Mouse (Mus musculus) bone marrow, adult 2 months (tissue): Measurements from ENCODE around the gene Fbxo7. TPM values are rescaled to one million over a fixed set of nuclear protein-coding genes. Genes with fewer than 3 reads are reported as not detected.

ENCODE experiments used
- H3K27ac ChIP-seq: fragments of 200-500 bp; 2 replicates; pipeline ENCODE4 v1.5.1; 2012; ENCODE audit warnings: low read depth, mild to moderate bottlenecking, control low read depth, inconsistent platforms, low read length; ENCODE audit not compliant: control insufficient read depth, poor library complexity, insufficient read depth
- H3K4me1 ChIP-seq: fragments of 200-500 bp; 2 replicates; pipeline ENCODE4 v1.6.1; 2011; ENCODE audit warnings: low read length; ENCODE audit not compliant: control insufficient read depth, insufficient read depth
- H3K4me3 ChIP-seq: fragments of 200-500 bp; replicated peaks from 2 replicates; pipeline ENCODE3; 2011; ENCODE audit warnings: mild to moderate bottlenecking, low read depth, low read length, control low read depth; ENCODE audit not compliant: control insufficient read depth
- CTCF ChIP-seq: fragments of 200-500 bp; IDR thresholded peaks from 2 replicates; pipeline ENCODE4 v1.5.1; 2011; ENCODE audit warnings: low read length, control low read depth; ENCODE audit not compliant: control insufficient read depth, insufficient read depth
- POLR2A ChIP-seq: fragments of 200-500 bp; IDR thresholded peaks from 2 replicates; pipeline ENCODE4 v1.6.1; 2011; ENCODE audit warnings: low read depth, mild to moderate bottlenecking, control low read depth, low read length, borderline replicate concordance; ENCODE audit not compliant: control insufficient read depth
- WGBS: fragments of 180-500 bp; shearing (Covaris S2); methylation state at CpG from one replicate; pipeline ENCODE4 v1.1.7; 2018; 5-methylcytosine and 5-hydroxymethylcytosine counted together
- polyA plus RNA-seq: library from polyadenylated mRNA; stranded (reverse); fragments of >200 nt; gene quantifications from 2 replicates; pipeline ENCODE4 v1.2.4, GENCODE M21; 2011; ENCODE audit warnings: low replicate concordance; ENCODE audit not compliant: missing spikeins, insufficient read depth, insufficient read length

Gene Fbxo7
- polyA plus RNA-seq, result 72.4 and 103 TPM in 2 replicates

GRCm38 (mm10) chr10:86021749-86022473 is at the start of gene Fbxo7:
TSS of gene Fbxo7 (plus strand) at chr10:86021972.
- under 1% methylated on average over 82 of the region's 82 CpGs for WGBS
- Histone ChIP-seq H3K4me1 (no peaks in the 10 kb centered on the region; the same call in 1 of the 2 replicates), H3K4me3 (peak within 1 kb of the TSS; percentile 90), H3K27ac (peak within 1 kb of the TSS; percentile 92)
- TF ChIP-seq POLR2A, result peak; percentile 62; the same call in 1 of the 2 replicates
- TF ChIP-seq CTCF, result peak; percentile 95

- 66% methylated on average over 4 of the region's 4 CpGs for WGBS
- Histone ChIP-seq H3K4me1 (no peaks in the 10 kb centered on the region), H3K27ac (no peak overlapping the region), H3K4me3 (no peak overlapping the region)
- TF ChIP-seq POLR2A, result no peak
- TF ChIP-seq CTCF, result no peak
Observed at GRCm38 (mm10) chr10:85972915-85973314, 48.9 kb upstream of the Fbxo7 start.

GRCm38 (mm10) chr10:85989412-85990115 is 32.2 kb upstream of the Fbxo7 start:
- 7% methylated on average over 6 of the region's 6 CpGs for WGBS
- H3K4me3 ChIP-seq, result no peak overlapping the region
- H3K27ac ChIP-seq, result no peak overlapping the region
- TF ChIP-seq POLR2A (no peak), CTCF (no peak)
- H3K4me1 ChIP-seq, result no peaks in the 10 kb centered on the region; the same call in 1 of the 2 replicates

- no peaks in the 10 kb centered on the region for H3K4me1 ChIP-seq
- H3K4me3 ChIP-seq, result no peak overlapping the region
- TF ChIP-seq CTCF, result no peak
- no peak for TF ChIP-seq POLR2A
- no peak overlapping the region for H3K27ac ChIP-seq
- 8% methylated on average over 4 of the region's 4 CpGs for whole genome bisulfite sequencing
Observed at GRCm38 (mm10) chr10:85992412-85992811, 29.4 kb upstream of the Fbxo7 start.

- no peaks in the 10 kb centered on the region for H3K4me1 ChIP-seq
- TF ChIP-seq CTCF, result no peak
- WGBS, result 82% methylated on average over 9 of the region's 9 CpGs
Observed at GRCm38 (mm10) chr10:85993836-85994235, 27.9 kb upstream of the Fbxo7 start.

GRCm38 (mm10) chr10:85994543-85995104 is 27.1 kb upstream of the Fbxo7 start:
- Histone ChIP-seq H3K27ac (no peak overlapping the region), H3K4me1 (no peaks in the 10 kb centered on the region), H3K4me3 (no peak overlapping the region)
- TF ChIP-seq POLR2A (no peak), CTCF (no peak)
- WGBS, result 70% methylated on average over 5 of the region's 5 CpGs

More at GRCm38 (mm10) chr10:85993836-85994235, 27.9 kb upstream of the Fbxo7 start:
- no peak overlapping the region for H3K27ac ChIP-seq
- H3K4me3 ChIP-seq, result no peak overlapping the region

GRCm38 (mm10) chr10:86000447-86000846 is 21.3 kb upstream of the Fbxo7 start:
- 78% methylated on average over 4 of the region's 4 CpGs for WGBS
- no peak overlapping the region for H3K27ac ChIP-seq
- TF ChIP-seq POLR2A (no peak), CTCF (no peak)
- H3K4me3 ChIP-seq, result no peak overlapping the region
- H3K4me1 ChIP-seq, result no peaks in the 10 kb centered on the region

GRCm38 (mm10) chr10:86006455-86006854 is 15.3 kb upstream of the Fbxo7 start:
- Histone ChIP-seq H3K4me1 (peaks cover 2% of the 10 kb centered on the region), H3K27ac (no peak overlapping the region), H3K4me3 (no peak overlapping the region)
- TF ChIP-seq CTCF, result no peak
- 77% methylated on average over 5 of the region's 5 CpGs for WGBS
